Mouse (Mus musculus): Measurements from ENCODE around the gene Slc50a1.

Slc50a1 gene

DNA sequence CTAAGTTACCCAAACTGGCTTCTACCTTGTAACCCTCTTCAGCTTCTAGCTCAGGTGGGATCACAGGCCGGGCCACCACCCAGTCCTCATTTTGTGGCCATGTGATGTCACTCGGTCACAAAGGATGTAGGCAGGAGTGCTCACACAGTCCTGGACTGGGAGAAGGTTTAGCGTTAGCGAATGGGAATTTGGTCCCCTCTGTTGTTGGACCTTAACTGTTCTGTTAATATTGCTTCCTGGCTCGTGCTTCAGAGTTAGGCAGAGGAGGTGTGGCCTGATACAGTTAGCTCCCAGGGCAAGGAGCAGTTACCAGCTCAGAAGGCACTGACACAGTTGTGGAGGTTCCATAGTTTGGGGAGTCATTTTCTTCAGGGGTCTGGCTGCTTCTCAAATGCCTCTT is 23.8 kb upstream of the Slc50a1 start:
- DNase-seq, result no peak

- DNase-seq, result no peak
Measured at GRCm38 (mm10) chr3:89293247-89293918, 23.0 kb upstream of the Slc50a1 start.

DNA sequence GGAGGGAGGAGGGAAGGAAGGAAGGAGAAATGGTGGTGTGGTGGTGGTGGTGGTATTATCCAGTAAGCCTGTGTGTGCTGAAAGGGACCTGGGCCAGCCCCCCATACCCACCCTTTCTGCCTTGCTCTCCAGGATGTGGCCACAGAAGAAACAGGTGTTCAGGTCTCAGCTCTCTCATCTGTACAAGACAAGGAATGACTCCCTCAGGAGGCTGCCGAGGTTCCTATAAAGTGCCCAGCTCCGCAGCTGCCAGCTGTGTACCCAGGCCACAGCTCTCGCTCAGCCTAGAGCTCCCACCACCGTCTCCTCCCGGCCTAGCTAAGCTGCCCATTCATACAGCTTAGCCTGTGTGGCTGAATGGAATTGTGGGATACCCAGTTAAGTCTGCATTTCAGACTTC is 21.9 kb upstream of the Slc50a1 start:
- no peak for DNase-seq

DNA sequence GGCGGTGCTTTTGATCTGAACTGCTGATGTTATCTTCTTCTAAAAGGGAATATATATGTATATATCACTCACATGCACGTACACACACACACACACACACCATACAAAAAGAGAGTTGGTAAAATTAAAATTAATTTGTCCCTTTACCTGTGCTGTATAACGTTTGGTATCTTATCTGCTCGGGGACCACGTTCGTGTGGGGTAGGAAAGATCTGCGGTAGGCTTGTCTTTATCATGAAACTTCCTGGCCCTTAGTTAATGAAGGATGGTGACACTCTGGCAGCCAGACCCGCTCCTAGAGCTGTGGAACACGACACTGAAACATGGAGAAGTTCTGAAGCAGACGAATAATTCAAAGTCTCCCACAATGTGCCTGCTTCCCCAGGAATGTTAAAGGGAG is 21.5 kb upstream of the Slc50a1 start:
- DNase-seq, result no peak

GRCm38 (mm10) chr3:89288503-89288928 is 18.1 kb upstream of the Slc50a1 start:
- peak; percentile 94 for DNase-seq

GRCm38 (mm10) chr3:89287286-89287685 is 16.9 kb upstream of the Slc50a1 start:
- DNase-seq, result peak; percentile 90

- DNase-seq, result peak; percentile 91
Measured at GRCm38 (mm10) chr3:89285526-89285925, 15.2 kb upstream of the Slc50a1 start.

DNA sequence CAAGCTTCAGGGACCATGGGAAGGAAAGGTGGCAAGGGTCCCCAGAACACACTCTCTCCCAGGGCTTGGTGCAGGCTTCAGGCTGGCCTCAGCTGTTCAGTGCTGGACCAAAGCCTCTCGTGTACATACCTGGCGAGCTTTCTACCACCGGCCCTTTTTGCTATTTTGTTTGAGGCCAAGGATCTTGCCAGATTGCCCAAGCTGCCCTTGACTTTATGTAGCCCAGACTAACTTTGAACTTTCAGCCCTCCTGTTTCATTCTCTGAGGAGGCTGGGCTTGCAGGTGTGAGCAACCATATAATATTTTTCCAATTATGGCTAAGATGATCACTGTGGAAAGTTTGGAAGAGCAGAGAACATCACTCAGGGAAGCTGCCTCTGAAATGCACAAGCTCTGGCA is 13.9 kb upstream of the Slc50a1 start:
- DNase-seq, result no peak

GRCm38 (mm10) chr3:89282291-89282643 is 11.9 kb upstream of the Slc50a1 start:
- DNase-seq, result no peak

DNA sequence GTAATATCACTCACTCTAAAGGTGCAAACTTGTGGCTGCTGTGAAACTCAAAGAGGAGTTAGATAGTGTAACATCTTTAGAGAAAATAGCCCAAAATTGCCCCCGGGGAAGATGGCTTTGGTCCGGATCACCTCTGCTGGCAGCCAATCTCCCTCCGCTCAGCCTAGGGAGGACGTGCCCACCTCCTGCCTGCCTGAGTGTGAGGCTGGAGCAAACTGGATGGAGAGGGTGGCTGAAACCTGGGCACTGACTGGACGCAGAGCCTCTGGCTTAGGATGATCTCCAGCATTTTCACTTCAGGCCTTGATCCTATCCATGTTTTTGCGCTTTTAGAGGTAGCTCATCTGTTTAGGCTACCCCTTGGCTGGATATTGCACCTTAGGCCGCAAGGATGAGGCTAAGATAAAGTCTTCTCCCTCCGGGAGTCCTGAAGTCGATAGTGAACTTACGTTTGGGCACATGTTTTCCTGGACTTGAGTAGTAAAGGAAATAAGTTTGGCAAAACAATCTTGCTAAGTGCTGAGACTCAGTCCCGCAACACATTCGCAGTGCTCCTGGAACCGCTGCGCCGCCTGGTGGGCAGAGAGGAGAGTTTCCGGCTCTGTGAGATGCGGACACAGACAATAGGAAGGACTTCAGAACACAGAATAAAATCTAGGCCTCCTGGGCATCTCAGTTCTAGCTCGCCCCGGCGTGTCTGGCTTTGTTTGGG is 11.4 kb upstream of the Slc50a1 start:
- peak; percentile 98 for DNase-seq

- DNase-seq, result peak; percentile 99
Measured at GRCm38 (mm10) chr3:89280606-89281511, 10.5 kb upstream of the Slc50a1 start, which contains the start of gene Efna1. TSS of gene Efna1 (minus strand) at chr3:89281142.

DNA sequence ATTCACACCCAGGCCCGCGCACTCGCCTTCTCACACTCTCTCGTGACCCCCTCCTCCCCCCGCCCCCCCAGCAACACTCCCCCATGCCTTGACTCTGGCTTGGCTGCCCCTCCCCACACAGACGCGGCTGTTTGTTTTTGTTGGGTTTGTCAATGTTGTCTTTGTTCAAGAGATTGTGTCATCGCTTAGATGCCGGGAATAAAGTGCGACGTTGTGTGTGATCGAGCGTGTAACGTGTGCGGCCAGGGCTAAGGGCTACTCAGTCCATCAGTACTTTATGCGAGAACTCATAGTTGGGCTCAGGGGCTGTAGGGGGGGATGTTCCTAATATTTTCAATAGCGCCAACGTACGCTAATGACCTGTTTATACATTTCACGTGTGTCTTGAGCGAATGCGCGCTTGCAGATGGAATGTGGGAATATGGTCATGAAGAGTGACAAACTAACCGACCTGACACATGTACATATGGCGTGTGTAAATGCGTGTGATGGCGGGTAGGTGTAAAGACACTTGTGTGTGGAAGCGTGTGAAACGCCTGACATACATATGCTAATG is 9.8 kb upstream of the Slc50a1 start:
- DNase-seq, result no peak

DNA sequence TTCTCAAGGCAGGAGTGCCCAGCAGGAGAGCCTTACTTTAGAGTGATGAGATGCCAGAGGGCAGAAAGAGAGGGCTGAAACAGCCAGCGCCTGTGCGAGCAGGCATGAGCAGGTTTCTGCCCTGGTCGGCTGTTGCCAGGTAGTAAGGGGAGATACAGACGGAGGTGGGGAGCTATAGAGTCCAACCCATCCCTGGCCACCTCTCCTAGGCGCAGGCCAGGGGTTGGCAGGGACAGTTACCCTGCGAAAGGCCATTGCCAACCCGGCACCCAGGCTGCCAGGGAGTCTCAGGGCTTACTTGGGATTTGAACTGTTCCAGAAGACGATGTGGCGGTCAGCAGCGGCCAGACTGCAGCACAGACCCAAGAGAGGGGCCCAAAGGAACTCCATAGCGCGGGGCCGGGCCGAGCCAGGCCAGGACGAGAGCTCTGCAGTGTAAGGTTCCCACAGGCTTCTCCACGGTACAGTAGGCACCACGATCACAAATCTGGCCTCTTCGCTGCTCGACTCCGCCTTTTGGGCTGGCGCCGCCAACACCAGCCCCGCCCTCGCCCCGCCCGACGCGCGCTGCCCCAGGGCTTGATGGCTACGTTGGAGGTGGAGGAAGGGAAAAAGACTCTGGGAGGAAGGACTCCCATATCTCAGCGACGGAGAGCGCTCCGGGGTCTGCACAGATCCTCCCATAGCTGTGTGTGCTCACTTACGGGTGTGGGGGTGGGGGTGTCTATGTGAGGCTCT is 9.0 kb upstream of the Slc50a1 start:
- peak; percentile 99 for DNase-seq

DNA sequence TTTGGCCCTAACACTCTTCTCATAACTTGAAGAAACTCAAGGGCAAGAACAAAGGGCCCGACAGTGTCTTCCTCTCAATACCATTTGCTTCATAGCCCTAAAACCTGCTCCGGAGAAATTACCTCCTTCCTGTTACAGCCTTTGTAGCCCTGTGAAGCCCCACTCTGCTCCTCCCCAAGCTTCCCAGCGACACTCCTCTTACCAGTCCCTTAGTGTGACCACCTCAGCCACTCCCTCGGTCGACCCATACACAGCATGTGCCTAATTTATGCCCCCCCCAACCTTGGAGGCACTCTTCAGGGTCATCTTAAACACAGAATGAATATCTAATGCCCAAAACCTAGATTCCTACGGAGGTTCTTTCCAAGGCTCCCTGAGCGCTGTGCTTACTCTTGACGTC is 8.3 kb upstream of the Slc50a1 start:
- peak; percentile 91 for DNase-seq

- peak; percentile 99 for DNase-seq
Measured at GRCm38 (mm10) chr3:89278107-89278506, 7.7 kb upstream of the Slc50a1 start.

GRCm38 (mm10) chr3:89277281-89278021 is 7.1 kb upstream of the Slc50a1 start:
- peak; percentile 97 for DNase-seq

GRCm38 (mm10) chr3:89276061-89276460 is 5.7 kb upstream of the Slc50a1 start:
- no peak for DNase-seq

DNA sequence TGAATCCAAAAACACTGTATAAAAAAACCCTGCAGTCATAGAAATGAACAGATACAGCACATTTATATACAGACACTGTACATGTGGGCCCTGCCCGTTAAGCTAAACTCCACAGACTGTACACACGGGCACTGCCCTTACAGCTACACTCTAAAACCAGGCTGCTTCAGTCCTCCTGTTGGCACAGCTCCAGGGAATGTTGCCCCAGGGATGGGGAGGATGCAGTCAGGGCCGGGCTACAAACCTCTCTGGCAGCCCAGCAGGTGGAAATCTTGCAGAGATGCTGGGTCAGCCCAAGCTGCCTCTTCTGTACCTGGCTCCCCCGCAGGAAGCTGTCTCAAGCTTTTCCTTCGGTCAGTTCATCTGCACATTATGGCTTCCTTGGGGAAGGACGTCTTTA is 1.4 kb upstream of the Slc50a1 start:
- DNase-seq, result peak; percentile 95

GRCm38 (mm10) chr3:89270891-89271290 is 521 bp upstream of the Slc50a1 start:
- DNase-seq, result peak; percentile 98

DNA sequence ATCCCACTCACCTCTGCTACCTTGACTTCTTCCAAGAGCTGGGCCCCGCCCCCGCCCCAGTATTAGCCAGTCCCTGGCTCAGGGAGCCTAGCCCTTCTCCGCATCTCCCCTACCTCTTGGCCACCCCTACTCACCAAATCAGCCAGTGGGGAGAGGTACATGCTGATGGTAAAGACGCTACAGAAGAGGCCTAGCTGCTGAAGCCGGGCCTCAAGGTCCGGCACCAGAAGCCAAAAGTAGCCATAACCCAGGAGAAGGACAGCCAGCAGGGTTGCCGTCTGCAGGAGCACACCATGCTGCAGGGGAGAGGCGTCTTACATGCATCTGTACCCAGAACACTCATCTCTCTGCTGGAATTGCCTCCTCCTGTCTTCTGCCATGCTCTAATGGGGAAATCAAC is 1.5 kb downstream of the Slc50a1 start:
- peak; percentile 88 for DNase-seq

GRCm38 (mm10) chr3:89266439-89266893 is 3.9 kb downstream of the Slc50a1 start:
- DNase-seq, result peak; percentile 98

DNA sequence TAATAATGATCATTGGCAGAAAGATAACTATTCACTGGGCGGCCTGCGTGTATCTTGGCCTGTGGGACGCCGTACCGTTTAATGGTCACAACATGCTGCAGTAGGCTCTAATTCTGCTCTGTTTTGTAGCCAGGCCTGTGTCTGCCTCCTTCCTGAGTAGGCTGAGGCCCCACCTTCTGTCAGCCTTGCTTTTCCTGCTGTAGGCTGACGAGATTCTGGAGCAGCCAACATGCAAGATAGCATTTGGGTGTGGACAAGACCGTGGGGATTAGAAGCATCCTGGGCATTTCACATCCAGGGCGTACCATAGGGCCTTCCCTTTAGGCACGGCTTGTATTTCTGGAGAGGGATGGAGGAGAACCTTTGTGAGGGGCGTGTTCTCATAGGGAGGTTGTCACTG is 8.0 kb downstream of the Slc50a1 start:
- peak; percentile 98 for DNase-seq

Data from heart, adult 11 months (tissue).